Mouse (Mus musculus) kidney, adult 11 months (tissue): ENCODE results near the gene Tert.

Experiments used
- DNase-seq: peaks from one replicate; pipeline ENCODE4 v3.0.0; 2022

Gene Tert

GRCm38 (mm10) chr13:73626745-73627549, at the start of gene Tert:
Tert (plus strand) TSS chr13:73626911.
- DNase-seq = peak; percentile 43

DNA sequence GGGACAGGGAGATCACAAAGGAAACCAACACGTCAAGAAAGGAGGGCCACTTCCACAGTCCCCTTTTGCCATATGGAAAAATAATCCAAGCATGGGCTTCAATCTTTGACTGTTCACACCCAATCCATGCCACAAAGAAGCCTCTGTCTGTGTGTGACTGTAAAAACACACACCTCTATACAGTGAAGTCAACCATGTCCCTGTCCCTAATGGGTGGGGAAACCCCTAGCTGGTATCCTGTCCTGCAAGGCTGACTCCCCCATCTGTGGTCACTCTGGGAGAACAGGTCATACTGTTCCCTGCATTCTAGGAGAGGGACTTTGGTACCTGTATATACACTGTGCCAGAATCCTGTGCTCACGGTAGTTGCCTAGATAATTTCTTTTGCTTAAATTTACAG, 49.4 kb upstream of the Tert start:
- DNase-seq = no peak

DNA sequence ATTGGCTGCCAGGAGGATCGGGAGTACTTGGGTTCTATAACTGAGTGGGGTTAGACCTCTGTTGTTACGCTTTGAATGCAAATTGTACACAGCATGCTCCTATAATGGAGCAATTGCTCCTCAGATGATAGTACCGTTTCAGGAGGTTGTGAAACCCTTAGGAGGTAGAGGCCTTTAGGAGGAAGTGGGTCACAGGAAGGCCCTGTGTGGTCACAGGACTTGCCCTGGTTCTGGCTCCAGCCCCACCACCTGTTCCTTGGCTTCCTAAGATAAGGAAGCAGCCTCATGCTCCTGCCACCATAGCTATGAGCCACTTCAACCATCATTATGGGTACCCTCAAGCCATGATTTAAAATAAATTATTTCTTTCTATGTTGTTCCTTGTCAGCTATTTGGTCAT, 35.2 kb upstream of the Tert start:
- no peak for DNase-seq

- no peak for DNase-seq
Measured at GRCm38 (mm10) chr13:73592546-73592945, 34.2 kb upstream of the Tert start.

DNA sequence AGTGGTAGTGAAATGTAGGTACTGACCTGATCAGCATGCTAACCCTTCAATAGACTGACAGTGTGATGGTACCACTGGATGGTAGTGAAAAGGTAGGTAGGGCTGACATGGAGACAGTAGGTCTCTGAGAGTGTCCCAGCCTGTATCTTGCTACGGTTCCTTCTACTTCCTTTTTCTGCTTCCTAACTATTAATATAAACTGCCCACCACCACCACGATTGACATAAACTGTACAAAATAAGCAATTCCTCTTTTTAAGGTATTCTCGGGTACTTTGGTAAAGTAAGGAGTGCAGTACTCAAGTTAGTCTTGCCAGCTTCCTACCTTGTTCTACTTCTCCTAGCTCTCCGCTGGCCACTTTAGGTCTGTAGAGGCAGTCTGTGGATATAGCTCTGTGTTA, 30.4 kb upstream of the Tert start:
- DNase-seq = no peak

- no peak for DNase-seq
Measured at GRCm38 (mm10) chr13:73600217-73600616, 26.5 kb upstream of the Tert start.

DNA sequence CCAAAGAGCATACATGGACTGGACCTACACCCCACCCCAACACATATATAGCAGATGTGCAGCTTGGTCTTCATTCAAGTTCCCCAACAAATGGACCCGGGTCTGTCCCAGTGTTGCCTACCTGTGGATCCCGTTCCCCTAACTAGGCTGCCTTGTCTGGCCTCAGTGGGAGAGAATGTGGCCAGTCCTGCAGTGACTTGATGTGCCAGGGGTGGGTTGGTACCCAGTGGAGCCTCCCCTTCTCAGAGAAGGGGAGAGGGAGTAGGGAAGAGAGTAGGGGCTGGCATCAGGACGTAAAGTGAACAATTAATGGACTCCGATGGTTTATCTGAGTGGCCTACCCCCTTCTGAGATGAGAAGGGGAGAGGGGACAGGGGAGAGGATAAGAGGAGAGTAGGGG, 23.7 kb upstream of the Tert start:
- no peak for DNase-seq

DNA sequence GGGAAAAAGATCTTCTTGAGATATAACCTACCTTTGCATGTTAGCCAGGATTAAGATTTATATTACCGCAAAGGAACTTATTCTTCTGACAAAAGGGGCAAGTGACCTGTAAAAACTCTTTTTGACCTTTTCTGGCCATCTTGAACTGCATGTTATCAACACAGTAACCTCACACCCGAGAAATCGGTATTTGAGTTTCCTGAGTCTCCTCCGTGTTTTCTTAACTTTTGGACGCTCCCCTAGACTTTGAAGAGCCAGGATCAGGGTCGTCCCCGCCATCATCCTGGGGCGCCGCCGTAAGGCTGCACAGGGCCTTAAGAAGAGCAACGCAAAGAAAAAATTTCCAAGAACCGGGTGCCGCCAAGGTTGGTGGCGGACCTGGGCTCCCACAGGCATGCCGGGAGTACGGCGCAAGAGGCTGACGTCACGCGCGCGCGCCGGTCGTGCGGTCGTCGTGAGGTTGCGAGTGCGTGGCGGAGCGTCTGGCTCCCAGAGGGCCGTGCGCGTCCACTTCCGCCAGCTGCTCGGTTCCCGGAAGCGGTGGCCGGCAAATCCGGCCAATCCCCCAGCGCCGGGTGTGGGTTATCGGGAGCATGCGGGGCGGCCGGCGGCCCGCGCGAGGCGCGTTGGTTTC, 23.1 kb upstream of the Tert start, which contains the start of gene Clptm1l:
Gene Clptm1l (plus strand): TSS at position 485 of the 634 bp plus-strand sequence.
- peak; percentile 96 for DNase-seq

DNA sequence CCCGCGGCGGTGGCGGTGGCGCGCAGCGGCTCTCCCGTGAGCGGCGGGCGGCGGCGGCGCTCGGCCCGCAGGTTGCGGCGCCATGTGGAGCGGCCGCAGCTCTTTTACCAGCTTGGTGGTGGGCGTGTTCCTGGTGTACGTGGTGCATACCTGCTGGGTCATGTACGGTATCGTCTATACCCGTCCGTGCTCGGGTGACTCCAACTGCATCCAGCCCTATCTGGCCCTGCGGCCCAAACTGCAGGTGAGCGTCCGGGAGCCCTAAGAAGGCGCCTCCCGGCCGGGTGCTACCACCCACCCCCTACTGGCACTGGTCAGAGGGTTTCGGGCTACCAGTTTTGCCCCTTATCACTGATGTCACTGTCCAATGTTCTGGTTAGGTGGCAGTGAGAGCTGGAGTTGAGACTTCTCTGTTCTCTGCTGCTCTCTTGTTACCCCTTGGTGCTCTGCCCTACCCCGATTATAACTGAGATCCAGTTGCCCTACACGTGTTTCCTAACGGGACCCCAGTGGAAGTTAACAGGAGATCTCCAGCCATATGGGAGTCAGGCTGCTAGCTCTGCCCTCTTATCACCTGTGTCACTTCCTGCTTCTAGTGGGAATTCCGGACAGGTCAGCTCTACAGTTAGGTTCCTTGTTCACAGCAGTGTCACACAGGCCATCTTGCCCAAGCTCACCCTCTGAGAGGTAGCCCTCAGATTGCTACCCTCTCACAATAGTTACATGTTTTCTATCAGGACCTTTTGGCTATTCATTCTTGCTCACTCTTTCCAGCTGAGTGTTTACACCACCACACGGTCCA, 22.4 kb upstream of the Tert start:
- peak; percentile 12 for DNase-seq

DNA sequence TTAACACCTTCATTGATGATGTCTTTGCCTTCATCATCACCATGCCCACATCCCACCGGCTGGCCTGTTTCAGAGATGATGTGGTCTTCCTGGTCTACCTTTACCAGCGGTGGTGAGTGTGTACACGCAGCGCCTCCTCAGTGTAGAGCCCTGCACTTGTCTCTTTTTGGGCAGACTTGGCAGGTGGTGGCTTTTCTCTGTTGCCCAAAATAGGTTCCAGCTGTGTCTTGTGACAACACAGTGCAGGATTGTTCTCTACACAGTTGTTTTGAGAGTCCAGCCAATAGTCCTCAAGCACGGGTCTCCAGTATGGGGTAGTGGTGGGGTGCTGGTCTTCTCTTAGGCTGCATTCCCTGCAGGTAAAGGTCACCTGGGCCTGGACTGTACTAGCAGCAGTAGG, 8.3 kb upstream of the Tert start:
- DNase-seq = no peak

GRCm38 (mm10) chr13:73620637-73621036, 6.1 kb upstream of the Tert start:
- DNase-seq = no peak

DNA sequence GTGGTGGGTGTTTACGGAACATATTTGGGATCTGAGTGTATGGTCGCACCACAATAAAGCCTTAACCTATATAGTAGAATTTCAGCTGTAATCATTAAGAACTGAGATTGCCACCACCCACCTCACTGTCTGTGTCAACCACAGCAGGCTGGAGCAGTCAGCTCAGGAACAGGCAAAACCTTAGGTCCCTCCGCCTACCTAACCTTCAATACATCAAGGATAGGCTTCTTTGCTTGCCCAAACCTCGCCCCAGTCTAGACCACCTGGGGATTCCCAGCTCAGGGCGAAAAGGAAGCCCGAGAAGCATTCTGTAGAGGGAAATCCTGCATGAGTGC, 334 bp upstream of the Tert start:
- DNase-seq = no peak

DNA sequence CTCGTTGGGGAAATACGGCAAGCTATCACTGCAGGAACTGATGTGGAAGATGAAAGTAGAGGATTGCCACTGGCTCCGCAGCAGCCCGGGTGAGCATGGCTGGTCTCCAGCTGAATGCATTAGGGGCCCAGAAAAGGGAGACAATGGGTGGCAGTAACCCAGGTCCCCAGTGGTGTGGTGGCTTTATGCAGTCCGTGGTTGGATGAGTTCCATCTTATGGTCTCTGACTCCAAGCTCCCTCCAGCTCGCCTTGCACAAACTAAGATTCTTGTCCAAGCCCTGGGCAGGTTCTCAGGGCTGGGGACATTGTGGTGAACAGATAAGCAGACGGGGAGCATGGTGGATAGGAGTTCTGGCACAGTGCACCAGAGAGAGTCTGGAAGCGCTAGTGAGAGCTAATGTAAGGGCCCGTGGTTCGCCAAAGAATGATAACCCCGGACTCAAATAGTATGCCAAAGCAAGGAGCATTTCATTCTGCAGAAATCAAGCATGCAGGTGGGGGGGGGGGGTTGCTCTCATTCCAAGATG, 1.9 kb downstream of the Tert start:
- DNase-seq = no peak

GRCm38 (mm10) chr13:73631837-73632236, 5.1 kb downstream of the Tert start:
- DNase-seq = no peak

DNA sequence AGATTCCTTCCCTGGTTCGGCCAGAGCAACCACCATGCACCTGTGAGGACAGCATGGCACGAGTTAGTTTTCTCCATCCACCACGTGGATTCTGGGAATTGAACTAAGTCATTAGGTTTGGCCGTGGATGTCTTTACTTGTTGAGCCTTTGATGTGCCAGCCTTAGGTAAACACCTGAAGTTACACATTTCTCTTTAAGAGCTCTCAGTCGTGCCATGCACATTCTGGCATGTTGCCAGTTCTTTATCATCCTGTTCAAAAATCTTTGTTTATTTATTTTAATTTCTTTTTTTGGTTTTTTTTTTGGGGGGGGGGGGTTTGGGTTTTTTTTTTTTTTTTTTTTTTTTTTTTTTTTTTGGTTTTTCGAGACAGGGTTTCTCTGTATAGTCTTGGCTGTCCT, 11.1 kb downstream of the Tert start:
- DNase-seq = no peak

DNA sequence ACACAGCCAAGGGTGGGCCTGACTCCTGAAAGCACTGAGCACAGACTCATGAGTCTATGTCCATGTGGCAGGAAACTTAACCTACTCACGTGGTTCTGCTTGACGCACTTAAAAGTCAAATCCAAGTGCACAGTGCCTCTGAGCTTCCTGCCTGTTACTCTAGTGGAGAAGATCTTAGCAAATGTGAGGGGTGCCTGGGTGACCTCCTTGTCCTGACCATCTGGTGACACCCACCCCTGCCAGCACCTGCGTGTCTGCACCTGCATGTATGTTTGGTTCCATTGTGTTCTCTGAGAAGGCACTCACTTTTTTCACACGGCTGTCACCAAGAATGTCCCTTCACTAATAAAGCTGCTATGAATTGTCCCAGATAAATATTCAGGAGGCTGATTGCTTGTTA, 14.6 kb downstream of the Tert start:
- DNase-seq = no peak

- peak; percentile 69 for DNase-seq
Measured at GRCm38 (mm10) chr13:73646397-73647087, 19.8 kb downstream of the Tert start.

GRCm38 (mm10) chr13:73653266-73653665, 26.6 kb downstream of the Tert start:
- DNase-seq = peak; percentile 34

- no peak for DNase-seq
Measured at GRCm38 (mm10) chr13:73654976-73655375, 28.3 kb downstream of the Tert start.

- no peak for DNase-seq
Measured at GRCm38 (mm10) chr13:73658953-73659352, 32.2 kb downstream of the Tert start.

DNA sequence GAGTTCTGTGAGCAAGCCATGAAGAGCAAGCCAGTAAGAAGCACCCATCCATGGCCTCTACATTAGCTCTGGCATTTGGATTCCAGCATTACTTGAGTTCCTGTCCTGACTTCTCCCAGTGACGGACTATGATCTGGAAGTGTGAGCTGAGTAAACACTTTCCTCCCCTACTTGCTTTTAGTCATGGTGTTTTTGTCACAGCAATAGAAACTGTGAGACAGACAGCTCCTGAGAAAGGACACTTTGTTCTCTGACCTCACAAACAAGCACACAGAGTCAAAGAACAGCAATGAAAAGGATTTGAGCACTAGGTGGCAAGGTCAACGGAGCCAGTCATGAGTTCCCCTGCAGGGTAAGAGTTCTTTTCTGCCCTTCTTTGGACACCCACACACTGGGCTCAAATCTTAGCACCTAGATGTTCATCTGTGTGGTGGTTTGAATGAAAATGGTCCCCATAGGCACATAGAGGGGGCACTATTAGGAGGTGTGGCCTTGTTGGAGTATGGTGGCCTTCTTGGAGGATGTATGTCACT, 33.5 kb downstream of the Tert start:
- no peak for DNase-seq

DNA sequence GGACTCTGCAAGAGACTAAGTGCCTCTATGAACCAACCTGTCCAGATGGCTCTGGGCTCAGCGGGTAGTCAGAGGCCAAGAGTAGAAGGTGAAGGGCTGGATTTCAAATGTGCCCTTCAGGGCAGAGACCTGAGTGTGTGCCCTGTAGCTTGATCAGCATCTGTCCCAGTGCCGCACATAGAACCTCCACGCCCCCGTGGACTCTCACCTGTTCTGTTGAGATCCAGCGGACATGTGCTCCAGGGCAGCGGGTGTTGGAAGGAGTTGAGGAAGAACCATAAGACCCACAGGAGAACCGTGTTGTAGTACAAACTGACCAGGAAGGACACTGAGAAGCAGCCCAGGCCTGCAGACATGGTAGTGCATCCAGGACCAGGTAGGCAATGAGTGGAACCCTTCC, 48.5 kb downstream of the Tert start:
- peak; percentile 71 for DNase-seq

DNA sequence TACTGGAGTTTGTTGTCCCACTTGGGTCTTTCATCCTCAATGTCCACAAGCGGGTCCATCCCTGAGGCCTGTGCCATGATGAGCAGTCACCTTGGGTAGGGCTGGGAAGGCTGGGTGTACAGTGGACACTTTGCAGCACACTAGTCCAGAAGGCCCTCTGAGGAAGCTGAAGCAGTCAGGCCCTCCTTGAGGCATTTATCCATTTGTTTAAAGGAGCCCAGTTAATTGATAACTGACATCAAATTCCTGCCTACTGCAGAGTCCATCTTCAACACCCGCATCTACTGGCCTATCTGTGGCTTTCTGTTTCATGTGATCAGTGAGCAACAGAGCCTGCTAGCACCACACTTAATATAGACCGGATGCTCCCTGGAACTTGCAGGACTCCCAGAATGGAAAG, 51.1 kb downstream of the Tert start, which contains the start of gene Slc6a18:
Gene Slc6a18 (minus strand): TSS at position 171 of the 400 bp plus-strand sequence.
- DNase-seq = peak; percentile 69
